Mouse (Mus musculus) left cerebral cortex, postnatal 25 days (tissue): ENCODE measurements around the gene Pamr1. TPM values are rescaled to one million over a fixed set of nuclear protein-coding genes. Genes with fewer than 3 reads are reported as not detected.

Experiments
- total RNA-seq, 2 experiments: library from RNA; stranded (reverse); gene quantifications; 2 replicates each; pipeline ENCODE4 v1.2.3; 2021

Pamr1 gene
- total RNA-seq, 2 experiments from 2014 or later, result 35.2 to 36.6 TPM

Other genes with a start within 250 kb of the Pamr1 start
- gene Trim44, start 142.2 kb upstream of the Pamr1 start, total RNA-seq, result 100 to 1,000 TPM; 176 to 181 TPM
- 10 to 100 TPM; 68.4 to 83.1 TPM for gene Fjx1, start 97.5 kb upstream of the Pamr1 start, total RNA-seq
- gene Slc1a2, start 108.6 kb downstream of the Pamr1 start, total RNA-seq, result 1,000 to 10,000 TPM; 1,823 to 2,031 TPM